Mouse (Mus musculus) skeletal muscle tissue, adult 2 months (tissue): ENCODE data around the gene Ptpn14.

Experiments
- DNase-seq: peaks from one replicate; pipeline ENCODE4 v3.0.0-alpha.2; 2012; ENCODE audit warnings: low read depth, low spot score

Gene Ptpn14

GRCm38 (mm10) chr1:189770516-189770915 lies 42.4 kb downstream of the Ptpn14 start:
- no peak for DNase-seq

DNA sequence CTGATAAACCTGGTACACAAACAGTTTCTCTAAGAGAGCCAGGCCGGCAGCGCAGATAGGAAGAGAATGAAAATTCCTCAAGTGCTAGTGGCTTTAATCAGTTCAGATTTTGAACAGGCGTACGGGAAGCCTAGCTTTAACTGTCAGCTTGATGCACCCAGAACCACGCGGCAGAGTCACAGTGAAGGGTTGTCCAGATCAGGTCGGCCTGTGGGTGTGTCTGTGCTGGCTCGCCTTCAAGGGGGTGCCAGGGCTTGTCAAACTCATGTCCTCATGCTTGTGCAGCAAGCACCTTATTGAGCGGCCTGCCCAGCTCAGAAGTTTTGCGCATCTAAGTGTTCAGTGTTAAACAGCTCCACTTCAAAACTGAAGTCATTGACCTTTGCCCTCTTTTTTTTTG lies 44.6 kb downstream of the Ptpn14 start:
- DNase-seq = no peak

DNA sequence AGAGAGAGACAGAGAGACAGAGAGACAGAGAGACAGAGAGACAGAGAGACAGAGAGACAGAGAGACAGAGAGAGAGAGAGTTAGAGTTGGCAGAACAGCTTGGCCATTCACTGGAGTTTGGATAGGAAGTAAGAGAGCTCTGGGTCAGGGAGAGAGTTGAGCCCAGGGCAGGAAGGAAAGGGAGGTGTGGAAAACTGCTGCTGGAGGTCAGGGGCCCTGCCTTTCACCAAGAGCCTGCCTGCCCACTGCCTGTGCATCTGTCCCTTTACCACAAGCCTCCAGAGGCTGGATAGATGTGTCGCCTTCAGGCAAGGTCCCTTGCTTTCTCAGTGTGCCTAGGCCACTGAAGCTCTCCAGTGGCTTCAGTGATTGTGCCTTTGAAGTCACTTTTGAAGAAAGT lies 46.7 kb downstream of the Ptpn14 start:
- no peak for DNase-seq

GRCm38 (mm10) chr1:189777207-189777606 lies 49.1 kb downstream of the Ptpn14 start:
- no peak for DNase-seq

DNA sequence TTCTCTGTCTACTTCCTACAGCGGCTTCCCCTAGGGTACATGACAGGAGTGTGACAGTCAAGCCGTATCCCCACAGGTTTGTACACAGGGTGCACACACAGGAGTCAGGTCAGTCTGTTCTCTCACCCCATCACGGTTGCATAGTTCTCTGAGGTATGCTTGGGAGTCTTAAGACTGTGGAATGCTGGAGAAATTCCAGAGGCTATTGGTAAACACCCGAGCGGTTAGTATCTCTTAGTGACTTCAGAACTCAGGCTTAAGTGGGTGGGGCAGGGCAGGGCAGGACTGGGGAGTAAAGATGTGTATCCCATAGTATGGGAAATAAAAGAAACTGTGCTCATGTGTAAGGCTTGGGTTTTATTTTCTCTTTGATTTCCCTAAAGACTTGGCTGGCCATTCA lies 50.3 kb downstream of the Ptpn14 start:
- no peak for DNase-seq

- no peak for DNase-seq
Measured at GRCm38 (mm10) chr1:189779226-189779625, 51.2 kb downstream of the Ptpn14 start.

- DNase-seq = no peak
Measured at GRCm38 (mm10) chr1:189781721-189782345, 53.8 kb downstream of the Ptpn14 start.

- no peak for DNase-seq
Measured at GRCm38 (mm10) chr1:189782709-189783108, 54.6 kb downstream of the Ptpn14 start.

GRCm38 (mm10) chr1:189784503-189784902 lies 56.4 kb downstream of the Ptpn14 start:
- DNase-seq = no peak

GRCm38 (mm10) chr1:189786707-189787485 lies 58.8 kb downstream of the Ptpn14 start:
- DNase-seq = no peak

GRCm38 (mm10) chr1:189789545-189789944 lies 61.5 kb downstream of the Ptpn14 start:
- DNase-seq = no peak

- no peak for DNase-seq
Measured at GRCm38 (mm10) chr1:189790666-189791065, 62.6 kb downstream of the Ptpn14 start.

DNA sequence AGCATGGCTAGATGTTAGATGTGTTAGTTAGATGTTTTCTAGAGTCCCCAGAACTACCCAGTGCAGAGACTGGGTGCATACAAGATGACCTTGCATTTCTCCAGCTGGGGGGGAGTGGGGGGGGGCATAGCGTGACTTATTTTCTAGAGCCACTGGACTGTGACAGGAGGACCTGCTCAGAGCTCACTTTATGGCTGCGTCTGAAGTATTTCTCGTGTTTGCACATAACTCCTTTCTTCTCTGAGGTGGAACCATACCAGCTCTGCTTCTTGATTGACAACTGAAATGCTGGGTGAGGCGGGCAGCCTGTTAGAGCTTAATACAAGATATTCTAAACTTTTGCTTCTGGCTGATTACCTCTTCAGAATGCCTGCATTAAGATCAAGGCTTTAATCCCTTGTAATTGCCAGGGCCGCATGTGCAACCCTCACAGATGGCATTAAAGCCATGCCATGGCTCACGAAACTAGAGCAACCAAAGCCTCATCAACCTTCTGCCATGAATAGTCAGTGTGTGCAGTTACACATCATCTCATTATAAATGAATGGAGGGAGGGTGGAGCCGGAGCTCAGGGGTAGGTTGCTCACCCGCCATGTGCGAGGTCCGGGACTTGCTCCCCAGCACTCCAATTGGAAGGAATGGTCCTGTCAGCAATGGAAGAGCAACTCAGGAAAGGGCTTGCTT lies 63.6 kb downstream of the Ptpn14 start:
- no peak for DNase-seq

GRCm38 (mm10) chr1:189792560-189793195 lies 64.6 kb downstream of the Ptpn14 start:
- DNase-seq = no peak

- DNase-seq = peak; percentile 32
Measured at GRCm38 (mm10) chr1:189798949-189799348, 70.9 kb downstream of the Ptpn14 start.

GRCm38 (mm10) chr1:189800211-189800961 lies 72.3 kb downstream of the Ptpn14 start:
- no peak for DNase-seq

GRCm38 (mm10) chr1:189801303-189801702 lies 73.2 kb downstream of the Ptpn14 start:
- no peak for DNase-seq

DNA sequence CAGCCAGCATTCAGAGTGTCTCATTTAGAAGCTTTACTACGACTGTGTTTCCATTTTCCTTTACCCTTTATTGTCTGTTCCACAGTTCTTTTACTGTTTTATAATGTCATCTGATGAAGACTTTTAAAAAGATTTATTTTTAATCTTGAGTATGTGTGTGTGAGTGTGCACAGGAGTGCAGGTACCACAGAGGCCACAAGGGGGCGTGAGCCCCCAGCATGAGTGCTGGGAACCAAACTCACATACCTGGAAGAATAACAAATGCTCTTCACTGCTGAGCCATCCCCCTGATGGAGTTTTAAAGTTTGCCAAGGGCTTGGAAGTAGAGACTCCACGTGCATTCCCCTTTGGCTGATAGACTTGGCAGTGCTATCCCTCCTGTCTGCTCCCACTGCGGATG lies 74.5 kb downstream of the Ptpn14 start:
- no peak for DNase-seq

- DNase-seq = no peak
Measured at GRCm38 (mm10) chr1:189803742-189804141, 75.7 kb downstream of the Ptpn14 start.

DNA sequence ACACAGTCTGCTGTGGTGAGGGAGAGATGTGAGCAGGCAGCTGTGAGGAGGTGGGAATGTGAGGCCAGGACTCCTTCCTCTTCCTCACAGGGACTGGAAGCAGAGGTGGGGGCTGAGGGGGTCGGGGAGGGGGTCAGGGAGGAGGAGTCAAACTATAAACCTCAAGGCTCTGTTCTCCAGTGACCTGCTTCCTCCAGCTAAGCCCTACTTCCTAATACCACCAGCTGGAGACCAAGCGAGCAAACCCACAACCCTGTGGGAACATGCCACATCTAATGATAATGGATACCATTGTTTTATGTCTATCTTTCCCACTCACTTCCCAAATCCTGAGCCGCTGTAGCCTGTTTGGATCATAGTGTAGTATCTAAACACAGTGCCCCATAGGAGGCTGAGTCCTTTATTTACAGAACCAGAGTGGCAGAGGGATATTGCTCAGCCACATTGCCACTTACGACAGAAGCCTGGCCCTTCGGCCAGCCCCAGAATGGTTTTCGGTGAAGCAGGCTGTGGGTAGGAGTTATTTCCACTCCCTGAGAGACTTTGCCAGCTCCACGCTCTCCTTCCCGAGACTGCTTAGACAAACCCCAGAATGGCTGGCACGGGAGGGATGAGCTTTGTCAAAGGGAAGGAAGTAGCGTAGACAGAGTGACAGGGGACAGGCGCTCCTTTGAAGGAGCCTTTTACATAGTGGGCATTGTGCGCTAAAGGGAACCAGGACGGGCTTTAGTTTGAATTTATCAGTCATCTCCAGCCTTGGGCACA lies 78.6 kb downstream of the Ptpn14 start:
- no peak for DNase-seq

DNA sequence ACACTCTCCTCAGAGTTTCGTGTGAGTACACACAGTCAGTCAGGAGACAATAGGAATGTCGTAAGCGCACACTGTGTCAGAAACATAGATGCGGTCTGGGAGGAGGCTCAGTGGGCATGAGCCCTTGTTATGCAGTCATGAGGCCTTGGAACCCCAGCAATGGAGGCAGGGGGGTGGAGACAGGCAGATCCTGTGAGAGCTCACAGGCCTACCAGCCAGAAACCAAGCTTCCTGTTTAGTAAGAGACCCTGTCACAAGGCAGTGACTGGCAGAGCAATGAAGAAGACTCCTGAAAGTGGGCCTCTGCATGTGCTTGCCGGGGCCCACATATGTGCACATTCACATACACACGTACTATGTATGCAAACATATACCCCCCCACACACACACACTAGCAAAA lies 79.9 kb downstream of the Ptpn14 start:
- no peak for DNase-seq
